Mouse (Mus musculus): ENCODE results near the gene Pcx.

GRCm38 (mm10) chr19:4507746-4508145 is 2.5 kb upstream of the Pcx start:
- TF ChIP-seq POLR2A (IDR thresholded peaks at IDR 0.05; ENCODE audit: borderline replicate concordance, insufficient read depth, low read length) (no peak), CTCF (IDR thresholded peaks at IDR 0.05; ENCODE audit: borderline replicate concordance, insufficient read depth, low read depth, low read length) (no peak)

Data from cerebellum, adult 2 months (tissue).